Mouse (Mus musculus) right cerebral cortex, postnatal 4 days (tissue): ENCODE measurements at regions not wholly inside any gene's neighbourhood (a gene's known extent, or its start where the extent isn't known, plus 50 kb on each side); places are given as distances from the start of the nearest gene placed in this dataset.

Experiments used
- DNase-seq: peaks from one replicate; pipeline ENCODE4 v3.0.0-alpha.2; 2022

DNA sequence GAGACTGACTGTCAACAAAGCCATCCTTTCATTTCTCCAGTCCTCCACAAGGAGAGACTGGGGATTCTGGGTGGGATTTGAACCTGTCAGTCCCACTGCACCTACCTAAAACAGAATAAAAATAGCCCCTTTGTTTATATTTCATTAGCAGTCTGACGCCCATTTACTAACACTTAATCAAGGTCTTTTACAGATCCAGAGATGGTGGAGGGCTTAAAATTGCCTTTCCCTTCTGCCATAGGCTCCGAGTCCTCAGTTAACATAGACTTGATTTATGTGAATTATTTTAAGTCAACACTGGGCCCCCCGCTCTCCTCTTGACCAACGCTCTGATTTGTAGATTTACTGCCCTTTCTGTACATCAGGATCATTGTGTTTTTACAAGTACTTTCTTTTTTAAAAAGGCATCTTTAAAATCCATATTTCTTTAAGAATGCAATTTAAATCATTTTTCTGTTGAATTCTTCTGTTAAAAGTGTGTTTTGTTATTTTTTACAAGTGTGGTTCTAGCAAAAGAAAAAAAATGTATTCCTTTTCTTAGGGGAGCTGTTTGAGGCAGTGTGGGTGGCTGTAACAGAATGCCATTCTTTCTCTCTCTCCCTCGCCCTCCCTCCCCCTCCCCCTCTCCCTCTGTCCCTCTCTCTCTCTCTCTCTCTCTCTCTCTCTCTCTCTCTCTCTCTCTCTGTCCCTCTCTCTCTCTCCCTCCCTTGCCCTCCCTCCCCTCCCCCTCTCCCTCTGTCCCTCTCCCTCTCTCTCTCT lies 946.8 kb downstream of the Galc start:
- no peak for DNase-seq

DNA sequence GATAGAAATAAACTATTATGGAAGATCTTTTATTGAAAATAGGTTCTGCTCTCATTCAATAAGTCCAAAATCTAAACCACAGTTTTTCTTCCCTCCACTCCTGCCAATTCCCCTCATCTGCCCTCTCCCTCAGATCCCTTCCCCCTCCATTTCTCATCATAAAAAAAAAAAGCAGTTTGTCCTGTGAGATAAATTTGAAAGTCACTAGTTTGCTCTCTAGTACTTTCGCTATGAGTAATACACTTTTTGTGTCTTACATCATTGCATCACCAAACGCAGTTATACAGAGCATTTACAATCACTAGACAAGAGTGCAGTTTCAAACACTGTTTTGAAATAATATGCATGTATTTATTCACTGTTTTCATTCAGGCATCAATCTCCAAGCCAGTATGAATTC lies 980.5 kb downstream of the Galc start:
- DNase-seq, result no peak

DNA sequence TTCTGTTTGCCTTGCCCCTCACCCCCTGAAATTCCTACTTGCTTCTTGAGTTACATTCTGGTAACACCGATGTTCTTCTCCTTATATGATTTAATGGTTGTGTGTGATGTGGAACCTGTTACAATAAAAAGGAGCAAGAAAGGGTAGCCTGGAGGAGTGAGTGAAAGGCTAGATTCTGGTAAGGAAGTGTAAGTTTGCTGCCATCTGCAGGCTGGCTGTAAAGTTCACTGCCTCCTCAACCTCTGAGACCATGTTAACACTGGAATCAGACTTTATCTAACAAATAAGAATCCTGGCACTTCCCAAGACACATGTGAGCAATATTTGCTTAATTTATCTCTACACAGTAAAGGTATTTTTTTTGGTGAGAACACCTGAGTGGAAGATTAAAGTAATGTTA lies 980.9 kb downstream of the Galc start:
- no peak for DNase-seq
